Mouse (Mus musculus): ENCODE results near the gene Slc6a12. TPM values are rescaled to one million over a fixed set of nuclear protein-coding genes. Genes with fewer than 3 reads are reported as not detected.

The Slc6a12 gene
- total and polyA plus RNA-seq, 3 experiments = 0.23 TPM; not detected in 2

GRCm38 (mm10) chr6:121305571-121305970 lies 37.3 kb upstream of the Slc6a12 start:
- no peak overlapping the region for H3K9ac ChIP-seq (ENCODE audit: low read depth, low read length)
- WGBS = 87% methylated on average over 3 of the region's 3 CpGs
- TF ChIP-seq POLR2A (IDR thresholded peaks at IDR 0.05; ENCODE audit: insufficient read depth, low read depth, low read length) (no peak), EP300 (IDR thresholded peaks at IDR 0.05; ENCODE audit: insufficient read depth, low read depth, low read length) (no peak), CTCF (IDR thresholded peaks at IDR 0.05) (no peak)
- intact Hi-C loops (cut with DNase I) = no loop called here
- no peaks in the 10 kb centered on the region for H3K4me1 ChIP-seq (ENCODE audit: control insufficient read depth, insufficient read depth, low read length)
- DNase-seq = no peak
- no peaks in the 10 kb centered on the region for H3K36me3 ChIP-seq (ENCODE audit: control insufficient read depth, insufficient read depth, low read length)
- H3K4me3 ChIP-seq = no peak overlapping the region
- H3K27me3 ChIP-seq (ENCODE audit: control insufficient read depth, insufficient read depth, low read length) = no peaks in the 10 kb centered on the region
- no peaks in the 10 kb centered on the region for H3K79me2 ChIP-seq (replicated peaks; ENCODE audit: control insufficient read depth, insufficient read depth, low read length)
- H3K27ac ChIP-seq = no peak overlapping the region

GRCm38 (mm10) chr6:121310984-121311383 lies 31.9 kb upstream of the Slc6a12 start:
- TF ChIP-seq EP300 (IDR thresholded peaks at IDR 0.05; ENCODE audit: insufficient read depth, low read depth, low read length) (no peak), CTCF (IDR thresholded peaks at IDR 0.05) (no peak), POLR2A (IDR thresholded peaks at IDR 0.05; ENCODE audit: insufficient read depth, low read depth, low read length) (no peak)
- intact Hi-C loops (cut with DNase I) = no loop called here
- Histone ChIP-seq H3K27me3 (ENCODE audit: control insufficient read depth, insufficient read depth, low read length) (no peaks in the 10 kb centered on the region), H3K4me3 (no peak overlapping the region), H3K36me3 (ENCODE audit: control insufficient read depth, insufficient read depth, low read length) (no peaks in the 10 kb centered on the region), H3K9ac (ENCODE audit: low read depth, low read length) (no peak overlapping the region), H3K79me2 (replicated peaks; ENCODE audit: control insufficient read depth, insufficient read depth, low read length) (no peaks in the 10 kb centered on the region), H3K27ac (no peak overlapping the region), H3K4me1 (ENCODE audit: control insufficient read depth, insufficient read depth, low read length) (no peaks in the 10 kb centered on the region)
- 87% methylated on average over 6 of the region's 6 CpGs for WGBS
- DNase-seq = no peak

GRCm38 (mm10) chr6:121319099-121319498 lies 23.8 kb upstream of the Slc6a12 start:
- TF ChIP-seq CTCF (IDR thresholded peaks at IDR 0.05) (no peak), POLR2A (IDR thresholded peaks at IDR 0.05; ENCODE audit: insufficient read depth, low read depth, low read length) (no peak), EP300 (IDR thresholded peaks at IDR 0.05; ENCODE audit: insufficient read depth, low read depth, low read length) (no peak)
- Histone ChIP-seq H3K27ac (no peak overlapping the region), H3K27me3 (ENCODE audit: control insufficient read depth, insufficient read depth, low read length) (no peaks in the 10 kb centered on the region), H3K36me3 (ENCODE audit: control insufficient read depth, insufficient read depth, low read length) (no peaks in the 10 kb centered on the region), H3K79me2 (replicated peaks; ENCODE audit: control insufficient read depth, insufficient read depth, low read length) (no peaks in the 10 kb centered on the region), H3K9ac (ENCODE audit: low read depth, low read length) (no peak overlapping the region), H3K4me1 (ENCODE audit: control insufficient read depth, insufficient read depth, low read length) (no peaks in the 10 kb centered on the region), H3K4me3 (no peak overlapping the region)
- 59% methylated on average over 6 of the region's 6 CpGs for WGBS
- intact Hi-C loops (cut with DNase I) = no loop called here
- DNase-seq = no peak

GRCm38 (mm10) chr6:121322381-121323110 lies 20.3 kb upstream of the Slc6a12 start:
- intact Hi-C loops (cut with DNase I) = no loop called here
- H3K79me2 ChIP-seq (replicated peaks; ENCODE audit: control insufficient read depth, insufficient read depth, low read length) = no peaks in the 10 kb centered on the region
- DNase-seq = no peak
- no peak overlapping the region for H3K9ac ChIP-seq (ENCODE audit: low read depth, low read length)
- no peak for TF ChIP-seq EP300 (IDR thresholded peaks at IDR 0.05; ENCODE audit: insufficient read depth, low read depth, low read length)
- WGBS = 83% methylated on average over 9 of the region's 9 CpGs
- peaks cover 4% of the 10 kb centered on the region; the same call in 1 of the 2 replicates for H3K4me1 ChIP-seq (ENCODE audit: control insufficient read depth, insufficient read depth, low read length)
- no peaks in the 10 kb centered on the region for H3K27me3 ChIP-seq (ENCODE audit: control insufficient read depth, insufficient read depth, low read length)
- H3K4me3 ChIP-seq = no peak overlapping the region
- H3K27ac ChIP-seq = no peak overlapping the region
- H3K36me3 ChIP-seq (ENCODE audit: control insufficient read depth, insufficient read depth, low read length) = no peaks in the 10 kb centered on the region

- intact Hi-C loops (cut with DNase I) = no loop called here
- Histone ChIP-seq H3K4me1 (ENCODE audit: control insufficient read depth, insufficient read depth, low read length) (peaks cover 4% of the 10 kb centered on the region; the same call in 1 of the 2 replicates), H3K9ac (ENCODE audit: low read depth, low read length) (no peak overlapping the region), H3K4me3 (no peak overlapping the region), H3K27ac (no peak overlapping the region), H3K79me2 (replicated peaks; ENCODE audit: control insufficient read depth, insufficient read depth, low read length) (no peaks in the 10 kb centered on the region), H3K27me3 (ENCODE audit: control insufficient read depth, insufficient read depth, low read length) (no peaks in the 10 kb centered on the region), H3K36me3 (ENCODE audit: control insufficient read depth, insufficient read depth, low read length) (no peaks in the 10 kb centered on the region)
- no peak for DNase-seq
- TF ChIP-seq POLR2A (IDR thresholded peaks at IDR 0.05; ENCODE audit: insufficient read depth, low read depth, low read length) = no peak
- no peak for TF ChIP-seq EP300 (IDR thresholded peaks at IDR 0.05; ENCODE audit: insufficient read depth, low read depth, low read length)
- TF ChIP-seq CTCF (IDR thresholded peaks at IDR 0.05) = no peak
- WGBS = 77% methylated on average over 2 of the region's 3 CpGs
These were observed 17.6 kb upstream of the Slc6a12 start for GRCm38 (mm10) chr6:121325298-121325697.

GRCm38 (mm10) chr6:121325740-121326139 lies 17.1 kb upstream of the Slc6a12 start:
- Histone ChIP-seq H3K27ac (no peak overlapping the region), H3K4me3 (no peak overlapping the region), H3K36me3 (ENCODE audit: control insufficient read depth, insufficient read depth, low read length) (no peaks in the 10 kb centered on the region), H3K27me3 (ENCODE audit: control insufficient read depth, insufficient read depth, low read length) (no peaks in the 10 kb centered on the region), H3K4me1 (ENCODE audit: control insufficient read depth, insufficient read depth, low read length) (peaks cover 4% of the 10 kb centered on the region; the same call in 1 of the 2 replicates), H3K79me2 (replicated peaks; ENCODE audit: control insufficient read depth, insufficient read depth, low read length) (no peaks in the 10 kb centered on the region), H3K9ac (ENCODE audit: low read depth, low read length) (no peak overlapping the region)
- peak in 1 of 2 experiments; percentile 18 for DNase-seq
- intact Hi-C loops (cut with DNase I) = no loop called here
- 71% methylated on average over 9 of the region's 9 CpGs for WGBS
- TF ChIP-seq EP300 (IDR thresholded peaks at IDR 0.05; ENCODE audit: insufficient read depth, low read depth, low read length) (no peak), POLR2A (IDR thresholded peaks at IDR 0.05; ENCODE audit: insufficient read depth, low read depth, low read length) (no peak)

Measured in heart, adult 2 months (tissue).